Mouse (Mus musculus): ENCODE measurements at regions not wholly inside any gene's neighbourhood (a gene's known extent, or its start where the extent isn't known, plus 50 kb on each side); places are given as distances from the start of the nearest gene placed in this dataset.

DNA sequence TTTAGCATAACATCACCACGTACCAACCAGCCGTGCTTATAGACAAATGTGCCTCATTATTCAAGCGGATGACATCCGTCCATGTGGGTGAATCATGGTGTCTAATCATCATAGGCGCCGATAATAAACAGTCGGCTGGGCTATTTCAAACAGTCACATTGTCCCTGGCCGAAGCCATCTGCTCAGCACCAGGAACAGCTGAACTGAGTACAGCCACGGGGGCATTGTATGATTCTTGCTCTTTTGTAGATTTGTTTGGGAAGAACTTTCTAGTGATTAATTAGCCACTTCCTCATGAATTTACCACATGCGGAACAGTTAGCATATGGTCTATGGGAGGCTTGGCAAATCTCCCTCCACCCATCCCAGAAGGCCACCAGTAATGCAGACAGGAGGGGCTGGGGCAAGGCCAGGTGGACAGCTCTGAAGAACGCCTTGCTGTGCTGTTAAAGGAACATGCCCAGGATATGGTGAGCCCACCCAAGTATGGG, 116.4 kb upstream of the Cops8 start:
- TF ChIP-seq CTCF (IDR thresholded peaks at IDR 0.05; ENCODE audit: extremely low read depth, insufficient read length, insufficient replicate concordance, low read depth, low read length) (no peak), POLR2A (IDR thresholded peaks at IDR 0.05; ENCODE audit: low read depth, low read length) (no peak)

Measured in small intestine, adult 2 months (tissue).